Mouse (Mus musculus) right cerebral cortex, postnatal 4 days (tissue): ENCODE data around the gene Slc25a45.
"Not testable (repeated sequence)": the region's sequence is repeated elsewhere in the genome, so short reads cannot be mapped to it uniquely, and the experiment has no call there.

ENCODE experiments used
- DNase-seq: peaks from one replicate; pipeline ENCODE4 v3.0.0-alpha.2; 2022

The Slc25a45 gene

DNA sequence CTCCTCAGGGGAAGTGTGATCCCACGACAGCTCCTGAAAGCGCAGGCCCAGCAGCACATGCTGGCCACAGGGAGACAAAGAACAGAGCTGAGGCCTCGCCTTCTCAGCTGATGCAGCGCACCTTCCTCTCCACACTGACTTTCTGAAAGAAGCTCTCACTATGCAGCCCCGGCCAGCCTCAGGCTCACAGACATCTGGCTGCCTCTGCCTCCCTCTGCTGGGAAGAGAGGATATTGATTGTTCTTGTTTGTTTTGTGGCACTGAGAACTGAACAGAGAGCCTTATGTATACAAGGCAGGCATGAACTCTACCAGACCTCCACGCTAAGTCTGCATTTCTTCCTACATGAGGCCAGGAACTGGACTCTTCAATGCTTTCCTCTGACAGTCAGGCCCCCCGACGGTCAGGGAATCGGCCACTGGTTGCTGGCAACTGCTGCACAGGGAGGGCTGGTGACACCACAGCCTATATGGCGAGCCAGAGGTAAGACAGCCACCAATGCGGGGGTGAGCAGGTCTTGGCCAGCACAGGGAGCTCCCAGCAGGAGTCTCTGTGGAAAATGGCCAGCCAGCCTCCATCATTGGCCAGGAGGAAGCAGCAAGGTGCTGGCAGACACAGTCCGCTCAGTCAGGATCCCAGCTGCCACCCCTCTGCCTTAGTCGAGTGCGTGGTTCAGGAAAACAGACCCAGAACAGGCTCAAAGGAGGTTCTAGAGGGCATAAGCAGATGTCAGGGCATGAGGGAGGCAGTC is 15.1 kb upstream of the Slc25a45 start:
- DNase-seq = no peak

GRCm38 (mm10) chr19:5863776-5864175 is 13.8 kb upstream of the Slc25a45 start:
- no peak for DNase-seq

DNA sequence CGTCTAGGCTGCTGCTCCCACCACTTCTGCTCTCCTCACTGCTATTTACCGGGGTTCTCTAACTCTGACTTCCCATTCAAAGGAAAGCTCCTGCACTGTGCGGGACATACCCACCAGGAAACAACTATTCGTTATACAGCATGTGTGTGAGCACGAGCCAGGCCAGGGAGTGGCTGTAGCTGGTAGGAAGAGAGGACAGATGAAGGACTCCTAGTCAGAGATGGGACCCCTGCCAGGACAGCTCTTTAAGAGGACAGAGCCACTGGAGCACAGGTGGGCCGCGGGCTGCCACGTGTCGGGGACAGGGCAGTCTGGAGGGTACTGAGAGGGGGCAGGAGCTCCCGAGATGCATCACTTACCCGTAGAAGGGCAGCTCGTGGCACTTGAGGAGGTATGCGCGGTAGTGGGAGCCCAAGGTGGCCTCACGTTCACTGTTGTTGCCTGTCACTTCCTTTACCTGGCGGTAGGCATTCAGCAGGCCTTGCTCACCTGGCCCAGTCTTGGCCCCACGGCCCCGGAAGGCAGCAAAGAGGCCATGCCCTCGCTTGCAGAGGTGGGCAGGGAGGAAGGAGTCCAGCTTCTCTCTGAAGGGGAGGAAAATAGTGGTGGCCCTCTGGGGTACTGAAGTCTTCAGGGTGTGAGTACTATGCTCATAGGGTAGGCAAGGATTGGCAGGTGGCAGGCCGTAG is 12.8 kb upstream of the Slc25a45 start:
- DNase-seq = no peak

GRCm38 (mm10) chr19:5868096-5868495 is 9.5 kb upstream of the Slc25a45 start:
- DNase-seq = no peak

DNA sequence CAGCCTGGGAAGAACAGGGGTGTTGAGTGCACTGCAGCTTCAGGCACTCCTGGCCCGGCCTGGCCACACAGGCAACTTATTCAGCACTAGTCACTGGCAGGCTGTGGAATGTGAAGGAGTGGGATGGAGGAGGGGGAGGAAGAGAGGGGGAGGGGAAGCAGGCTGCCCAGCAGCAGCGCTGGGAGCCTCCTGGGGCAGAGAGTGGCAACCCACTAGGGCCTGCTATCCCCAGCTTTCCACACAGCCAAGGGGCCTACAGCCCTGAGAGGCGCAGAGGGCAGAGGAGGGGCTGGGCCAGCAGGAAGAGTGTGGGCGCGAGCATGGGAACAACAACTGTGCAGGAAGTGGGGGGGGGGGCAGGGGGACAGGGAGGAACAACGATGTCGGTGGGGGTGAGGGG is 6.3 kb upstream of the Slc25a45 start:
- no peak for DNase-seq

GRCm38 (mm10) chr19:5871683-5872082 is 5.9 kb upstream of the Slc25a45 start:
- no peak for DNase-seq

DNA sequence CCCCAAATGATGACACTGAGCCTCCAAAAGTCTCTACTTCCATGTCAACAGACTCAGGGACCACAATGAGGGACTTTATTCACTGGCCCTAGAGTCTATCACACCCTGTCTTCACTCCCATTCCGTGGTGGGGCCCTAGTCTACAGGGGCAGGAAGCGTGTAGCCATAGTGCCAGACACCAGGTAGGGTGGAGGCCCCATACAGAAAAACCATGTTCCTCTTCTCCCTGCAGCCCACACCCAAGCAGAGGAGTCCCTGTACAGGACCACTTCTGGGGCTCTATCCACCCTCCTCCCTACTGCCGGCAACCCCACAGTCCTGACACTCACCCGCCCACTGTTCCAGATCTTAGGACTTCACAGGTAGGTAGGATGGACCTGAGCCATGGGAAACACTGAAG is 5.1 kb upstream of the Slc25a45 start:
- DNase-seq = no peak

GRCm38 (mm10) chr19:5872931-5873556 is 4.6 kb upstream of the Slc25a45 start:
- DNase-seq = no peak

DNA sequence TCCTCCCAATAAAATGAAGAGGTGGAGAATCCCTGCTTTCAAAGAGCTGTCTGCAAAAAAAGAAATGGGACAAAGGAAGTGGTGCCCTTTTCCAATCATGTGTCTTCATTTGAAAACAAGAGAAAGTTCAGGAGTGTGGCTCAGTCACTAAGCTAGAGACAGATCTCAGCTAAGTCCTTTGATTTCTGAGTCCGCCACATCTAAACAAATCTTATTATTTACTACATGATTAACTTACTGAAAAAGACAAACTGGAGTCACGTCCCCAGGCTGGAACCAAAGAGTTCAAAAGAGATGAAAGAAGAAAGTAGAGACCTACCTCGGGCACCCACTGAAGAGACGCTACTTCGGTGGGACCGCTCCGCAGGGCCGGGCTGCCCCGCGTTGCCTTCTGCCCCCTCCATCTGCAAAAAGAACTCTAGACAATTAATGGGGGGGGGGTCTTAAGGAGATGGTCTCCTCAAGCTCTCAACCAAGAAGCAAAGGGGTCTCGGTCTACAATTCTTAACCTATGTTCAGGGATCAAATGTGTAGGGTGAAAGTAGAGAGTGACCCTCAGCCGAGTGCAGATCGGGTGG is 3.1 kb upstream of the Slc25a45 start:
- no peak for DNase-seq

DNA sequence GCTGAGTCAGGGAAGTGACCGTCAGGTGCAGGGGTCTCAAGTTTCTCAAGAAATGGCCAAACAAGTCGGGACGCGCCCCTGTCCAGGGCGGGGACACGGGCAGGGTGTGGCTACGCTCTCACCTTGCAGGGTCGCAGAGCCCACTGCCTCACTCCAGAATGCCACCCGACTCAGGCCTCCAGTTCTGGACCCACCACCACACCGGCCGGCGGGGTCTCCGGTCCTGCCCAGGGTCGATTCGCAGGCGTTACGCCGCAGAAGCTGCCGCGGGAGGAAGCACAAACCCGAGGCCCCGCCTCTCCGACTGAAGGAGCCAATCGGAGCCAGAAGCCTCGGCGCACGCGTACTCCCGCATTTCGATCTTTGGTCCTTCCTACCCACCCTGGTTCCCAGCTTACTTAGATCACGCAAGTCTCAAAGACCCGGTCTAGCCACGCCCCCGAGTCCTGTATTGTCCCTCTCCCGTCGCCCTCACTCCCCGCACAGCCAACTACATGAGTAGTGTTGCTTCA is 2.6 kb upstream of the Slc25a45 start, which contains the start of gene Frmd8:
Gene Frmd8 (minus strand): TSS at position 306 of the 512 bp plus-strand sequence.
- DNase-seq = peak; percentile 92

- DNase-seq = no peak
Observed at GRCm38 (mm10) chr19:5878362-5878722, 734 bp downstream of the Slc25a45 start.

DNA sequence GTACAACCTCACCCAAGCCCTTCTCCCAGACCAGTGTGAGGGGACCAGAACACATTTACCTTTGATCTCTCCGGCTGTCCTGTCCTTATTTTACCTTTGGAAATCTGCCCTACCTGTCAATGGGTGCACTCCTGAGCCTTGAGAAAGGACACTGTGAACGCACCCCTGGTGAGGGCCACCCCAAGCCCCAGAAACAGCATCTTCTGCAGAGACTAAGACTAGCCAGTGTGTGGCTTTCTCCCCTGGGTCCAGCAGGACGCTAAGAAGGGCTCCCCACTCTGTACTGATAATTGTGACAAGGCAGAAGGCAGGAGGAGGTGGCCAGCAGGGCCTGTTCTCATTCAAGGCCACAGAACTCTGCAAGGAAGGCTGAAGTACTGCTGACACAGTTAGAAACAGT is 1.3 kb downstream of the Slc25a45 start:
- no peak for DNase-seq

GRCm38 (mm10) chr19:5879735-5880134 is 2.1 kb downstream of the Slc25a45 start:
- no peak for DNase-seq

GRCm38 (mm10) chr19:5881155-5881554 is 3.5 kb downstream of the Slc25a45 start:
- DNase-seq = no peak

GRCm38 (mm10) chr19:5882079-5882478 is 4.5 kb downstream of the Slc25a45 start:
- not testable (repeated sequence) for DNase-seq

- no peak for DNase-seq
Observed at GRCm38 (mm10) chr19:5883935-5884334, 6.3 kb downstream of the Slc25a45 start.

DNA sequence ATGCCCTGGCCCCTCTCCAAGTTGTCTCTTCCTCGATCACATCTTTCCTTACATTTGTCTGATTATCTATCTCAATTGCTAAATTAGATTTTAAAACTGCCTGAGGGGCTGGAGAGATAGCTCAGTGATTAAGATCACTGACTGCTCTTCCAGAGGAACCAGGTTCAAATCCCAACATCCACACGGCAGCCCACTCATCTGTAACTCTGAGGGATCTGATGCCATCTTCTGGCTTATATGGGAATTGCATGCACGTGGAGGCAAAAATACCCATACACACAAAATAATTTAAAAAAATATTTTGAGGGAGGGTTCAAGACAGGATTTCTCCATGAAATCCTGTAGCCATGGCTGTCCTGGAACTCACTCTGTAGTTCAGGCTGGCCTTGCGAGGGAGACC is 8.2 kb downstream of the Slc25a45 start:
- DNase-seq = no peak

DNA sequence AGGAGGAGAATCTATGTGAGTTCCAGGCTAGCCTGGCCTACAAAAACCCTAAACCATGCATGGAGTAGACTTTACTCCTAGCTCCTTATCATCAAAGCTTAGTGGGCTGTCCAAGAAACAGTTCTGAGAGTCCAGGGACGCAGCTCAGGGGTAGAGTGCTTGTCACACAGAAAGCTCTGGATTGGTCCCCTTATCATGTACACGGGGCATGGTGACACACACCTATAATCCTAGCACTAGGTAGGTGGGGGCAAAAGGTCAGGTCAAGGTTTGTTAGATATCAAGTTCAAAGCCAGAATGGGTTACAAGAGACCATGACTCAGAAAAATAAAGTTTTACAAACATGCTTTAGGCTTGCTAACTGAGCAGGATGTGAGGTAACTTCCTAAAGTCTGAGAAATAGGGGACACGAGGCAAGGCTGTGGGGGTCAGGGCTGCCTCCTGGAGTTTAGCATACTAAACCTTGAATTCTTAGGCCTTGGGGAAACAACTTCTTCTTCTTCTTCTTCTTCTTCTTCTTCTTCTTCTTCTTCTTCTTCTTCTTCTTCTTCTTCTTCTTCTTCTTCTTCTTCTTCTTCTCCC is 9.7 kb downstream of the Slc25a45 start:
- DNase-seq = no peak

GRCm38 (mm10) chr19:5889211-5889610 is 11.6 kb downstream of the Slc25a45 start:
- DNase-seq = no peak

GRCm38 (mm10) chr19:5891521-5892258 is 14.1 kb downstream of the Slc25a45 start:
- DNase-seq = no peak

DNA sequence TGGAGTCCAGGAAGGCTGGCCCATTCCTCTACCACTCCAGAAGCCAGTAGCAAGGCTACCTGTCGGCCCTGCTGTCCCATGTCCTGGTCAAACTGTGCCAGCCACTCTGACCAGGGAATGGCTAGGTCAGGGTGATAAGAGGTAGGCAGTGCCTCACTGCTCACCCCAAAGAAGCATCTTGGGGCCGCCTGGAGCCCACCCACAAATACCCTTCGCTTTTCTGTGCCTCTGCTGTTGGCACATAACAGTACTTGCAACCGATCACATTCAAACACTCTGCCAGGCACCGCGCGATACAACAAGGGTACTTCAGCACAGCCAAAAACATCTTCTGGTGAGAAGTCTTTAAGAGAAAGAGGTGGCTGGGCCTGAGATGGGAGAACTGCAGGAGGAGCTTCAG is 14.7 kb downstream of the Slc25a45 start:
- no peak for DNase-seq

DNA sequence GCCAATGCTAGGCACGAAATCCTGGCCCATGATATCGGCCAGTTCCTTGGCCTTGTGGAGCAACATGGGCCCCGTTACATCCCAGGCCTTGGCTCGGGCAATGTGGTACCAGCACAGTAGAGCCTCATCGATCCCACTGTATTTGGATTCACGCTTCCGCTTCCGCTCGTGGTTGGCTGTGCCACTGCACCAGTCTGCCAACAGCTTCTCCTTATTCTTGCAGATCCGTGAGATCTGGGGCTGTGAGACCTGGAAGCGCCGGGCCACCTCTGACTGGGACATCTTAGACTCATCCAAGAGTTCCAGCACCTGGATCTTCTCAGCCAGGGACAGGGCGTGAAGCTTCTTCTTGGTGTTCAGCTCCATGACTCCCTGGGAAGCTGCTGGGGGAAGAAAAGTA is 15.1 kb downstream of the Slc25a45 start:
- no peak for DNase-seq
